Mouse (Mus musculus) liver, adult 2 months (tissue): ENCODE measurements around the gene Rufy1. TPM values are rescaled to one million over a fixed set of nuclear protein-coding genes. Genes with fewer than 3 reads are reported as not detected.

Experiments used
- DNase-seq: peaks from one replicate; pipeline ENCODE4 v3.0.0-alpha.2; 2011; ENCODE audit warnings: low read depth, low spot score; ENCODE audit errors: extremely low read depth
- H3K27ac ChIP-seq: fragments of 200-500 bp; replicated peaks from 2 replicates; pipeline ENCODE4 v1.5.1; 2012; ENCODE audit warnings: low read depth, mild to moderate bottlenecking, control low read depth, inconsistent platforms, low read length; ENCODE audit not compliant: insufficient read depth
- H3K27me3 ChIP-seq: fragments of 200-500 bp; 2 replicates; pipeline ENCODE4 v1.6.1; 2012; ENCODE audit warnings: mild to moderate bottlenecking, moderate library complexity, low read length, inconsistent platforms; ENCODE audit not compliant: control insufficient read depth, insufficient read depth
- H3K36me3 ChIP-seq: fragments of 200-500 bp; 2 replicates; pipeline ENCODE4 v1.6.1; 2012; ENCODE audit warnings: low read length, inconsistent platforms; ENCODE audit not compliant: control insufficient read depth, insufficient read depth
- H3K4me1 ChIP-seq: fragments of 200-500 bp; 2 replicates; pipeline ENCODE4 v1.6.1; 2011; ENCODE audit warnings: low read length; ENCODE audit not compliant: control insufficient read depth, insufficient read depth
- H3K4me3 ChIP-seq: fragments of 200-500 bp; 2 replicates; pipeline ENCODE4 v1.5.1; 2011; ENCODE audit warnings: low read depth, mild to moderate bottlenecking, control low read depth, low read length, moderate library complexity; ENCODE audit not compliant: insufficient read depth
- H3K79me2 ChIP-seq: fragments of 200-500 bp; 2 replicates; pipeline ENCODE4 v1.6.1; 2012; ENCODE audit warnings: inconsistent platforms, mild to moderate bottlenecking, low read length, moderate library complexity; ENCODE audit not compliant: control insufficient read depth, insufficient read depth
- H3K9ac ChIP-seq: fragments of 200-500 bp; 2 replicates; pipeline ENCODE4 v1.6.1; 2012; ENCODE audit warnings: low read depth, mild to moderate bottlenecking, control low read depth, inconsistent platforms, low read length
- CTCF ChIP-seq: fragments of 200-500 bp; IDR thresholded peaks from 2 replicates; pipeline ENCODE4 v1.5.1; 2011; ENCODE audit warnings: low read depth, low read length, control low read depth
- POLR2A ChIP-seq: fragments of 200-500 bp; IDR thresholded peaks from 2 replicates; pipeline ENCODE4 v1.6.1; 2011; ENCODE audit warnings: low read length, control low read depth; ENCODE audit not compliant: insufficient read depth; ENCODE audit errors: extremely low read depth
- WGBS: fragments of 180-500 bp; shearing (Covaris S2); methylation state at CpG from one replicate; pipeline ENCODE4 v1.1.7; 2018; 5-methylcytosine and 5-hydroxymethylcytosine counted together
- polyA plus RNA-seq: library from polyadenylated mRNA; depleted of rRNA; stranded (reverse); fragments of >200 nt; gene quantifications from 2 replicates; pipeline ENCODE4 v1.2.3, GENCODE M21; 2012; rRNA removed
- total RNA-seq: library from RNA; depleted of rRNA; stranded (reverse); fragments of >200 nt; gene quantifications from 2 replicates; pipeline ENCODE4 v1.2.3, GENCODE M21; 2014; rRNA removed

Gene Rufy1
- total RNA-seq (10.5 and 10.6 TPM in 2 replicates), polyA plus RNA-seq (7.4 and 8.1 TPM in 2 replicates)

DNA sequence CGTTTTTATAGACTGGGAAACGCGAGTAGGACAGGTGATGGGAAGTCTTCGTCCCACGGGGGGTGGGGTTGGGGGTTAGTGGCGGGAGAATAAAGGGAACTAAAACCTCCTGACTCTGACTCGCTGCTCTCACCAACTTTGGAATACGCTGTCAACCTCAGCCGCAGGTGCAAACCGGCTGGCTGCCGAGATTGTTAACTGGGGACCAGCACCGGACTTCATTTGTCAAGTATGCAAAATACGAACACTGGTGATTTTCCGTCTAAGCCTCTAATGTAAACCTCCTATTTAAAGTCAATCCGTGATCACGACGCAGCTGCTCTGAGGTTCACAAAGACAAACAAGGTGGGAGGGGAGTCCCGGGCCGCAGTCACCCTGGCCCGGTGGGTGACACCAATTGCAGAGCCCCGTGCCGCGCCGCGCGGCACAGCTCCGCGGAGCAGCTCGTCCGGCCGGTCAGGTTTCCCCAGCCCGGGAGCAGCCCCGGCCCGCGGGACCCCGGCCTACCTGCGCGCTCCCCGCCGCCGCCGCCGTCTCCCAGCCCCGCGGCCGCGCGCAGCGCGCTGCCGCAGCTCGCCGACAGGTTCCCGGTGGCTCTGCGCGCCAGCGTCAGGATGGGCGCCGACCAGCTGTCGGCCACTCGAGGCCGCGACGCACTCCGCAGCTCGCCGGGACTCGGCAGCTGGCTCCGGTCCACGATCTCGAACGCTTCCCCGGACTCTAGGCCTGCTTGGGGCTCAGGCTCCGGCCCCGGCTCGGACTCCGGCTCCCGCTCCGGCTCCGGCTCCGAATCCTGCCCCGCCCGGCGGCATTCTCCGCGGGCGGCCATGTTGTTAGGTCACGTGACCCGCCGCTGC lies at the start of gene Rufy1:
Rufy1 (minus strand) TSS at position 849 of the 857 bp plus-strand sequence.
- peak; percentile 50 for DNase-seq
- Histone ChIP-seq H3K9ac (peak within 1 kb of the TSS; percentile 96), H3K27me3 (no peaks in the 10 kb centered on the region), H3K36me3 (no peaks in the 10 kb centered on the region), H3K79me2 (peaks cover 5% of the 10 kb centered on the region; the same call in 1 of the 2 replicates), H3K27ac (peak within 1 kb of the TSS; percentile 96), H3K4me1 (peaks cover 2% of the 10 kb centered on the region; the same call in 1 of the 2 replicates), H3K4me3 (peak within 1 kb of the TSS; percentile 92)
- WGBS, result under 1% methylated on average over 90 of the region's 90 CpGs
- peak; percentile 33 for TF ChIP-seq POLR2A
- TF ChIP-seq CTCF, result no peak

DNA sequence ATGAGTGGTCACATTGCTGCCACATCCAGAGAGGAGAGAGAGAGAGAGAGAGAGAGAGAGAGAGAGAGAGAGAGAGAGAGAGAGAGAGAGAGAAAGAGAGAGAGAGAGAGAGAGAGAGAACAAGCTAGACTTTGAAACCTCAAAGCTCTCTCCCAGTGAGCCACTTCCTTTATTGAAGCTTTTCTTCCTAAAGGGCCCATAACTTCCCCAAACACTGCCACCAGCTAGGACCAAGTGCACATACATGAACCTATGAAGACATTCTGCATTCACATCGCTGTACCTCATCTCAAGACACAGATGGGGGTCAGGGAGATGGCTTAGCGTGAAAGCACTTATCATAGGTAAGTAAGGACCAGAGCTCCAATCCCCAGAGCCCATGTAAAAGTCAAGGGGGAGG lies 47.1 kb upstream of the Rufy1 start:
- Histone ChIP-seq H3K79me2 (no peaks in the 10 kb centered on the region), H3K9ac (no peak overlapping the region), H3K27me3 (no peaks in the 10 kb centered on the region), H3K27ac (no peak overlapping the region), H3K4me1 (no peaks in the 10 kb centered on the region), H3K4me3 (no peak overlapping the region), H3K36me3 (no peaks in the 10 kb centered on the region)
- no peak for DNase-seq
- WGBS, result 92% methylated on average over 2 of the region's 2 CpGs
- TF ChIP-seq CTCF, result no peak
- TF ChIP-seq POLR2A, result no peak

DNA sequence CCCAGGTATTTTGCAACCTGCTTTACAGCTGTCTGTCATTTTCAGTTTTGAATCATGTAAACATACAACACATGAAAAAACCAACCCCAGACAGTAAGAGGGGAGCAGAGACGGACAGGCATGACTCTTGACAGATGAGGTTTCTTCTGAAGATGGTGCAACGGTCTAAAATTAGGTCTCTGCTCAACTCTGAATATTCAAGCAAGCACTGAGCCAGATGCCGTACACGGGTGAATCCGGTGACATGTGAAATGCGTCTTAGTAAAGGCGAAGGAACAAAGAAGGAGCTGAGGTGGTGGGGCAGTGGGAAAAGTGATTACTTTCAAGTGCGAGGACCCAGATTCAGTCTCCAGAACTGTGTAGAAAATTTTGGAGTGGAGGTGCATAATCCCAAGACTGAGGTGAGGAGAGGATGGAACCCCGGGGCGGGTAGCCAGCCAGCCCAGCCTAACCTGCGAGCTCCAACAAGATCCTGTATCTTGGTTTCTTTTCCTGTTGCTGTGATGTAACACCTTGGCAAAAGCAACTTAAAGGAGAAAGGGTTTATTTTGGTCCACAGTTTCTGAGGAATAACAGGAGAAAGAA lies 46.7 kb upstream of the Rufy1 start:
- TF ChIP-seq POLR2A (no peak), CTCF (no peak)
- WGBS, result 84% methylated on average over 11 of the region's 11 CpGs

DNA sequence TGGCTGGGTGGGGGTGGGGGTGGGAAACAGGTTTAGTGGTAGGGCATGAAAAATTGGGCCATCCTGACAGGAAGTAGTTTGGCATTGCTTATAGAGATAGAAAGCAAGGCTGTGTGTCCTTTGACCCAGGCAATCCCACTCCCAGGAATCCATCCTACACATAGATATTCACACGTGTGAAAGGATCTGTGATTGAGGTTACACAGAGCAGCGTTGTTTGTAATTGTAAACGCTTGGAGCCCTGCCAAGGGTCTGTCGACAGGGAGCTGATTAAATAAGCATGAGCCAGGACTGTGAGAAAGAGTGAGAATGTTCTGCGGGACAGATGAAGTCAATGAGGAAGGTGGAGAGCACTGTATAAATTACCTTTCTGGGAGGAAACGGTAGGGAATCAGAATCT lies 46.0 kb upstream of the Rufy1 start:
- Histone ChIP-seq H3K79me2 (no peaks in the 10 kb centered on the region), H3K27ac (no peak overlapping the region), H3K4me3 (no peak overlapping the region), H3K9ac (no peak overlapping the region), H3K27me3 (peaks cover 2% of the 10 kb centered on the region; the same call in 1 of the 2 replicates), H3K4me1 (no peaks in the 10 kb centered on the region), H3K36me3 (no peaks in the 10 kb centered on the region)
- TF ChIP-seq POLR2A (no peak), CTCF (no peak)
- WGBS, result 25% methylated on average over 6 of the region's 6 CpGs
- DNase-seq, result no peak

More for the DNA sequence above, 46.7 kb upstream of the Rufy1 start:
- DNase-seq, result no peak
- Histone ChIP-seq H3K27me3 (peaks cover 2% of the 10 kb centered on the region; the same call in 1 of the 2 replicates), H3K36me3 (no peaks in the 10 kb centered on the region), H3K4me1 (no peaks in the 10 kb centered on the region), H3K9ac (no peak overlapping the region), H3K79me2 (no peaks in the 10 kb centered on the region), H3K27ac (no peak overlapping the region), H3K4me3 (no peak overlapping the region)

DNA sequence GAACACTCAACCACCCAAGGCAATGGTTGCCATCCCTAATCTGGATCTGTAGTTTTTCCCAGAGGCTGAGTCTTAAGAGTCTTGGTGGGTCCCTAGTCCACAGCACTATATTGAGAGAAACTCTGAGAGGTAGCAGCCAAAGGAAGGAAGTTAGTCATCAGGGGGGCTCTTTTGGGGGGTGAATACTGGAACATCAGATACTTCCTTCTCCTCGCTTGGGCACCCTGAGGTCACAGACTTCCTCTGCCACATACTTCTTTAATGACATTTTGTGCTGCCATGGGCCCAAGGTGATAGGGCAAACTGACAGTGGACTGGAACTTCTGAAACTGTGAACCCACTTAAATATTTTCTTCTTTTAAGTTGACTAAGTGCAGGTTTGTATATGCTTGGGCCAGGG lies 43.0 kb upstream of the Rufy1 start:
- no peaks in the 10 kb centered on the region for H3K36me3 ChIP-seq

More for the DNA sequence above, 43.0 kb upstream of the Rufy1 start:
- 71% methylated on average over 1 of the region's 1 CpGs for WGBS
- no peaks in the 10 kb centered on the region for H3K79me2 ChIP-seq
- no peak overlapping the region for H3K4me3 ChIP-seq
- TF ChIP-seq POLR2A (no peak), CTCF (no peak)
- H3K27me3 ChIP-seq, result peaks cover 2% of the 10 kb centered on the region; the same call in 1 of the 2 replicates
- H3K27ac ChIP-seq, result no peak overlapping the region
- no peaks in the 10 kb centered on the region for H3K4me1 ChIP-seq
- no peak for DNase-seq
- H3K9ac ChIP-seq, result no peak overlapping the region
